8 mouse cellular contexts compared by ENCODE assay signal in the genomic region with DNA sequence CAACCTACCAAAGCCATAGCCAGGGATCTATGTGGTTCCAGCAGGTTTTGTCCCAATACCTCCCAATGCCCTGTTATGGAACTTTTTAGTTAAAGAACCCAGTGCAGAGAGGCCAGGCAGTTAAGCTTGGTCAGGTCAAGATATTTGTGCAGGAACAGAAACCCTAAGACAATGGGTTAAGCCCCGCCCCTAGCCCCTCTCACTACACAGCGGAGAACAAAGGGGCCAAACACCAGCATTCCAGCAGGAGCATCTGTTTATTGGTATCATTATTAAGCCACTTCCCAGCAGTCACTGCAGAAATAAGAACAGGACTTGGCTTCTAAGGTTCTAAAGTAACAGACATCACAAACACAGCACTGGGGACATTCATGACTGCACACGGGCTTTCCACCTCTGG. TPM values are rescaled to one million over a fixed set of nuclear protein-coding genes. Genes with fewer than 3 reads are reported as not detected.
DNase-seq lines count a peak whose midpoint lies in the region; ATAC-seq and TF ChIP-seq lines count a peak whose summit lies in the region.

No protein-coding gene starts in this region.

- no peak for ATAC-seq in heart, embryonic 14.5 days (ENCODE audit: insufficient number of reproducible peaks, insufficient read depth, low FRiP score, low read depth)
- ATAC-seq in hindbrain, embryonic 11.5 days (ENCODE audit: low FRiP score): 0 out of 2 replicates have a peak, but pooled peaks have one; percentile 22
- ATAC-seq in liver, postnatal 0 days: no peak
- no peak for ATAC-seq in activated CD4-positive, CD25-positive, alpha-beta regulatory T cell, adult 4 months
- ATAC-seq in monocyte, adult 5-6 weeks (replicated peaks; ENCODE audit: insufficient number of reproducible peaks, low FRiP score, low TSS enrichment, poor library complexity, severe bottlenecking): no peak

- 83% methylated on average over 3 of the region's 3 CpGs for WGBS in heart, embryonic 14.5 days
- WGBS in hindbrain, embryonic 11.5 days: 78% methylated on average over 3 of the region's 3 CpGs
- 75% methylated on average over 3 of the region's 3 CpGs for WGBS in liver, postnatal 0 days (ENCODE audit: insufficient replicate concordance)

- H3K4me2 ChIP-seq in heart, embryonic 14.5 days (ENCODE audit: low read length): peak overlapping the region; percentile 77
- H3K4me2 ChIP-seq in CH12.LX (ENCODE audit: insufficient read depth, low read depth, poor library complexity, severe bottlenecking): peak overlapping the region; percentile 30; the same call in 1 of the 2 replicates
- H3K4me2 ChIP-seq in hindbrain, embryonic 11.5 days (replicated peaks; ENCODE audit: low read depth, low read length): no peak overlapping the region
- H3K4me2 ChIP-seq in liver, postnatal 0 days (ENCODE audit: low read depth, low read length): peak overlapping the region; percentile 69

- TF ChIP-seq CTCF in CH12.LX (conservative IDR thresholded peaks at IDR 0.05 in 1 of 2, IDR thresholded peaks at IDR 0.05 in 1 of 2; ENCODE audit: low read depth in 2 of 2, low read length in 2 of 2): no peak
- no peak for TF ChIP-seq CTCF in liver, postnatal 0 days (IDR thresholded peaks at IDR 0.05; ENCODE audit: low read depth)
- TF ChIP-seq CTCF in left cerebral cortex, adult 2 months (IDR thresholded peaks at IDR 0.05): no peak

- no peaks in the 10 kb centered on the region; the same call in 1 of the 2 replicates for H3K36me3 ChIP-seq in heart, embryonic 14.5 days (ENCODE audit: control insufficient read depth, insufficient read depth, low read length)
- peaks cover 5 to 48% of the 10 kb centered on the region in 2 experiments for H3K36me3 ChIP-seq in CH12.LX (replicated peaks in 1 of 2; ENCODE audit: control insufficient read depth in 1 of 2, insufficient read depth in 1 of 2, low read length in 1 of 2)
- no peaks in the 10 kb centered on the region for H3K36me3 ChIP-seq in hindbrain, embryonic 11.5 days (ENCODE audit: control insufficient read depth, insufficient read depth, low read length)
- peaks cover 6% of the 10 kb centered on the region; the same call in 1 of the 2 replicates for H3K36me3 ChIP-seq in liver, postnatal 0 days (replicated peaks; ENCODE audit: insufficient read depth, low read length)

- no peaks in the 10 kb centered on the region for H3K79me2 ChIP-seq in CH12.LX (replicated peaks; ENCODE audit: control insufficient read depth, extremely low read depth, insufficient read depth, poor library complexity, severe bottlenecking)

- intact Hi-C loops in left cerebral cortex, adult 2 months (cut with DNase I): no loop called here

- no peaks in the 10 kb centered on the region for H3K27me3 ChIP-seq in heart, embryonic 14.5 days (ENCODE audit: control insufficient read depth, insufficient read depth, low read length)
- H3K27me3 ChIP-seq in CH12.LX (replicated peaks): no peaks in the 10 kb centered on the region
- H3K27me3 ChIP-seq in hindbrain, embryonic 11.5 days (ENCODE audit: control insufficient read depth, insufficient read depth, low read length): no peaks in the 10 kb centered on the region
- no peaks in the 10 kb centered on the region for H3K27me3 ChIP-seq in liver, postnatal 0 days (ENCODE audit: insufficient read depth, low read length)

- peaks cover 6 to 11% of the 10 kb centered on the region in 2 experiments; a peak in 3 of 4 replicates for H3K4me1 ChIP-seq in heart, embryonic 14.5 days (ENCODE audit: control insufficient read depth in 2 of 2, insufficient read depth in 2 of 2, low read length in 2 of 2)
- H3K4me1 ChIP-seq in CH12.LX (ENCODE audit: control insufficient read depth in 1 of 2, insufficient read depth in 2 of 2): peaks cover 13 to 31% of the 10 kb centered on the region in 2 experiments
- H3K4me1 ChIP-seq in hindbrain, embryonic 11.5 days (replicated peaks; ENCODE audit: control insufficient read depth, insufficient read depth, low read length): no peaks in the 10 kb centered on the region; the same call in 1 of the 2 replicates
- H3K4me1 ChIP-seq in liver, postnatal 0 days (ENCODE audit: insufficient read depth): peaks cover 14% of the 10 kb centered on the region; the same call in 1 of the 2 replicates

- DNase-seq in heart, adult 9 months (ENCODE audit: low spot score in 2 of 2): no peak
- DNase-seq in CH12.LX (ENCODE audit: extremely low read depth): no peak
- DNase-seq in hindbrain, embryonic 11.5 days (ENCODE audit: low spot score): no peak
- DNase-seq in liver, postnatal 0 days: no peak
- no peak for DNase-seq in left cerebral cortex, adult 2 months (ENCODE audit: extremely low spot score in 1 of 2, low spot score in 2 of 2)

- in situ Hi-C loops in CH12.LX (cut with MboI; ENCODE audit: low pct_ligation_motif_present, low pct_unique_long_range_greater_than_20kb, low sequenced_read_pairs): no loop called here

- no peak overlapping the region for H3K4me3 ChIP-seq in heart, embryonic 14.5 days (ENCODE audit: control insufficient read depth in 1 of 2, insufficient read depth in 1 of 2, low read depth in 1 of 2, low read length in 2 of 2)
- no peak overlapping the region for H3K4me3 ChIP-seq in CH12.LX (replicated peaks in 1 of 3; ENCODE audit: low read depth in 2 of 3, low read length in 2 of 3, poor library complexity in 1 of 3)
- H3K4me3 ChIP-seq in hindbrain, embryonic 11.5 days (ENCODE audit: low read depth, low read length): no peak overlapping the region
- no peak overlapping the region for H3K4me3 ChIP-seq in liver, postnatal 0 days (ENCODE audit: low read depth, low read length)
- H3K4me3 ChIP-seq in left cerebral cortex, adult 2 months: no peak overlapping the region

- no peak for TF ChIP-seq EP300 in CH12.LX (IDR thresholded peaks at IDR 0.05; ENCODE audit: low read length)
- no peak for TF ChIP-seq EP300 in liver, postnatal 0 days (IDR thresholded peaks at IDR 0.05; ENCODE audit: low read depth)

- no peak overlapping the region; a peak in 1 of 4 replicates for H3K27ac ChIP-seq in heart, embryonic 14.5 days (replicated peaks in 1 of 2; ENCODE audit: control insufficient read depth in 1 of 2, insufficient read depth in 1 of 2, low read depth in 2 of 2, low read length in 2 of 2)
- H3K27ac ChIP-seq in CH12.LX (ENCODE audit: insufficient read depth, low read depth): peak overlapping the region; percentile 44
- 0 out of 2 replicates have a peak overlapping the region, but pooled peaks have one; percentile 42 for H3K27ac ChIP-seq in hindbrain, embryonic 11.5 days (ENCODE audit: low read depth, low read length)
- peak overlapping the region; percentile 78; the same call in 1 of the 2 replicates for H3K27ac ChIP-seq in liver, postnatal 0 days (ENCODE audit: low read depth)
- H3K27ac ChIP-seq in left cerebral cortex, adult 2 months: no peak overlapping the region

- H3K9me3 ChIP-seq in heart, embryonic 14.5 days (ENCODE audit: control insufficient read depth, low read length): 0 out of 2 replicates have a peak, but pooled peaks cover 3% of the 10 kb centered on the region
- H3K9me3 ChIP-seq in CH12.LX (replicated peaks; ENCODE audit: low read length): no peaks in the 10 kb centered on the region
- H3K9me3 ChIP-seq in hindbrain, embryonic 11.5 days (ENCODE audit: control insufficient read depth, low read length): no peaks in the 10 kb centered on the region
- H3K9me3 ChIP-seq in liver, postnatal 0 days (ENCODE audit: low read length): no peaks in the 10 kb centered on the region

- peak overlapping the region; percentile 63; the same call in 1 of the 2 replicates for H3K9ac ChIP-seq in heart, embryonic 14.5 days (ENCODE audit: low read length)
- no peak overlapping the region for H3K9ac ChIP-seq in CH12.LX (ENCODE audit: insufficient read depth, low read depth)
- no peak overlapping the region for H3K9ac ChIP-seq in hindbrain, embryonic 11.5 days (ENCODE audit: low read depth, low read length)
- 0 out of 2 replicates have a peak overlapping the region, but pooled peaks have one; percentile 39 for H3K9ac ChIP-seq in liver, postnatal 0 days (replicated peaks)

- TF ChIP-seq POLR2A in CH12.LX (IDR thresholded peaks at IDR 0.05; ENCODE audit: low read depth, low read length): no peak

- TF ChIP-seq RAD21 in CH12.LX (IDR thresholded peaks at IDR 0.05; ENCODE audit: low read depth, low read length): no peak

- dilution Hi-C loops in CH12.LX (cut with MboI; ENCODE audit: extremely low pct_ligation_motif_present, extremely low pct_unique_long_range_greater_than_20kb, low sequenced_read_pairs): no loop called here

TF ChIP-seq in CH12.LX, 34 proteins besides CTCF, POLR2A, EP300 and RAD21 (continues in another document):
- TF ChIP-seq ZKSCAN1 (IDR thresholded peaks at IDR 0.05; ENCODE audit: borderline replicate concordance, low read depth, low read length): no peak
- TF ChIP-seq ZMIZ1 (IDR thresholded peaks at IDR 0.05; ENCODE audit: low read depth, low read length): no peak
- TF ChIP-seq ELF1 (IDR thresholded peaks at IDR 0.05; ENCODE audit: low read depth, low read length): no peak
- TF ChIP-seq CHD2 (IDR thresholded peaks at IDR 0.05; ENCODE audit: low read length): no peak
- no peak for TF ChIP-seq MXI1 (IDR thresholded peaks at IDR 0.05; ENCODE audit: low read depth, low read length)
- TF ChIP-seq ETS1 (conservative IDR thresholded peaks at IDR 0.05; ENCODE audit: low read depth, low read length): no peak
- TF ChIP-seq CHD1 (IDR thresholded peaks at IDR 0.05; ENCODE audit: low read depth, low read length): no peak

RNA-seq across cellular contexts. Expression of a gene that starts 27.4 kb away (rescaled TPM):
- polyA plus RNA-seq in heart, embryonic 14.5 days (2014; fragmentation: Nextera tagmentation; extraction: Ambion mirVana): 51.2 and 58.8 TPM in 2 replicates
- 74.0 and 88.1 TPM in 2 replicates for total RNA-seq in CH12.LX (2012; rRNA removed)
- 73.4 and 84.6 TPM in 2 replicates for total RNA-seq in CH12.LX (2014; rRNA removed)
- 237 and 248 TPM in 2 replicates for polyA plus RNA-seq in CH12.LX (2012; ENCODE audit: insufficient read length, low read depth)
- 1.7 and 2.3 TPM in 2 replicates for polyA plus RNA-seq in hindbrain, embryonic 11.5 days (2014; fragmentation: Nextera tagmentation; extraction: Ambion mirVana)
- polyA plus RNA-seq in liver, postnatal 0 days (2015; fragmentation: Nextera tagmentation; extraction: Ambion mirVana): 36.6 and 49.7 TPM in 2 replicates
- 10 to 100 TPM; 25.3 to 28.8 TPM for polyA plus RNA-seq in activated CD4-positive, CD25-positive, alpha-beta regulatory T cell, adult 4 months (2017; shearing (Covaris generic))
- total RNA-seq in monocyte, adult 5-6 weeks (2017): 7.4 to 10.1 TPM (median 9.0 TPM) in 3 replicates
- 10 to 100 TPM; 44.0 to 50.0 TPM for total RNA-seq in left cerebral cortex, adult 2 months (2021)

RNA-seq across cellular contexts. Expression of a gene that starts 36.5 kb away (rescaled TPM):
- 14.7 and 15.6 TPM in 2 replicates for polyA plus RNA-seq in heart, embryonic 14.5 days (2014; fragmentation: Nextera tagmentation; extraction: Ambion mirVana)
- total RNA-seq in CH12.LX (2012; rRNA removed) (36.8 and 45.3 TPM in 2 replicates), CH12.LX (2014; rRNA removed) (23.4 and 24.2 TPM in 2 replicates)
- 46.1 and 47.6 TPM in 2 replicates for polyA plus RNA-seq in CH12.LX (2012; ENCODE audit: insufficient read length, low read depth)
- polyA plus RNA-seq in hindbrain, embryonic 11.5 days (2014; fragmentation: Nextera tagmentation; extraction: Ambion mirVana): 4.4 and 6.9 TPM in 2 replicates
- 25.6 and 25.8 TPM in 2 replicates for polyA plus RNA-seq in liver, postnatal 0 days (2015; fragmentation: Nextera tagmentation; extraction: Ambion mirVana)
- 100 to 1,000 TPM; 109 to 116 TPM for polyA plus RNA-seq in activated CD4-positive, CD25-positive, alpha-beta regulatory T cell, adult 4 months (2017; shearing (Covaris generic))
- total RNA-seq in monocyte, adult 5-6 weeks (2017): 30.1 to 38.0 TPM (median 30.6 TPM) in 3 replicates
- 10 to 100 TPM; 16.8 to 17.5 TPM for total RNA-seq in left cerebral cortex, adult 2 months (2021)

Comparison
In these comparisons a context has a peak if more than half of its experiments do, and no peak if none do; other contexts are left out.
1. H3K27ac ChIP-seq: peak in CH12.LX (single experiment), hindbrain, embryonic 11.5 days (single experiment) and liver, postnatal 0 days (single experiment); none in heart, embryonic 14.5 days (0 of 2) and left cerebral cortex, adult 2 months (single experiment).
2. H3K9ac ChIP-seq: peak in heart, embryonic 14.5 days (single experiment) and liver, postnatal 0 days (single experiment); none in CH12.LX (single experiment) and hindbrain, embryonic 11.5 days (single experiment).